Mouse (Mus musculus): ENCODE measurements at regions not wholly inside any gene's neighbourhood (a gene's known extent, or its start where the extent isn't known, plus 50 kb on each side); places are given as distances from the start of the nearest gene placed in this dataset.

GRCm38 (mm10) chr7:93795210-93795609 is 715.5 kb downstream of the Fam181b start:
- Histone ChIP-seq H3K27ac (ENCODE audit: low read depth, low read length) (no peak overlapping the region), H3K36me3 (ENCODE audit: control insufficient read depth, insufficient read depth, low read length) (no peaks in the 10 kb centered on the region), H3K4me2 (ENCODE audit: low read depth, low read length) (no peak overlapping the region), H3K9me3 (ENCODE audit: control insufficient read depth, low read length) (no peaks in the 10 kb centered on the region), H3K9ac (replicated peaks; ENCODE audit: low read depth, low read length) (no peak overlapping the region), H3K27me3 (ENCODE audit: control insufficient read depth, insufficient read depth, low read length) (no peaks in the 10 kb centered on the region), H3K4me1 (ENCODE audit: control insufficient read depth, insufficient read depth, low read length) (no peaks in the 10 kb centered on the region), H3K4me3 (ENCODE audit: low read depth, low read length) (no peak overlapping the region)
- WGBS = 31% methylated on average over 3 of the region's 3 CpGs
- no peak for ATAC-seq (ENCODE audit: low read depth)

DNA sequence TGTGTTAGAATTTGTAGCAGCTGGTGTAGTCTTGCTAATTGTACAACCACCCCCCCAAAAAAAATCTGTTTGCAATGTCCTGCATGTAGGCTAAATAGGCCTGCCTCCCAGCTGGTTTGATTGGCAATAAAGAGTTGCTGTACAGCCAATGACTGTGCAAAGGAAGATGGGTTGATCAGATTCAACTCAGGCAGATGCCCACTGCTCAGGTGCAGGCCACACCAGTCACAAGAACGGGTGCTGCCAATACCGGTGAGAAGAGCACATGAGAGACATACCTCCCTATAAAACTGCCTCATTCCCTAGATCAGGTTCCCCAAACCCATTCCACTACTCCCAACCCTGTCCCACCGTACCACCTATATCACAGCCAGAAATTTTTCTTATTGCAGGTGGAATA is 756.0 kb downstream of the Fam181b start:
- no peak for ATAC-seq (ENCODE audit: low read depth)
- Histone ChIP-seq H3K27ac (ENCODE audit: low read depth, low read length) (no peak overlapping the region), H3K4me3 (ENCODE audit: low read depth, low read length) (no peak overlapping the region), H3K9ac (replicated peaks; ENCODE audit: low read depth, low read length) (no peak overlapping the region), H3K9me3 (ENCODE audit: control insufficient read depth, low read length) (no peaks in the 10 kb centered on the region), H3K27me3 (ENCODE audit: control insufficient read depth, insufficient read depth, low read length) (no peaks in the 10 kb centered on the region), H3K4me1 (ENCODE audit: control insufficient read depth, insufficient read depth, low read length) (no peaks in the 10 kb centered on the region), H3K4me2 (ENCODE audit: low read depth, low read length) (no peak overlapping the region), H3K36me3 (ENCODE audit: control insufficient read depth, insufficient read depth, low read length) (no peaks in the 10 kb centered on the region)
- 81% methylated on average over 3 of the region's 3 CpGs for WGBS

GRCm38 (mm10) chr7:93836169-93836568 is 756.5 kb downstream of the Fam181b start:
- no peaks in the 10 kb centered on the region for H3K9me3 ChIP-seq (ENCODE audit: control insufficient read depth, low read length)
- no peak overlapping the region for H3K27ac ChIP-seq (ENCODE audit: low read depth, low read length)
- H3K27me3 ChIP-seq (ENCODE audit: control insufficient read depth, insufficient read depth, low read length) = no peaks in the 10 kb centered on the region
- no peak for ATAC-seq (ENCODE audit: low read depth)
- no peaks in the 10 kb centered on the region for H3K4me1 ChIP-seq (ENCODE audit: control insufficient read depth, insufficient read depth, low read length)
- H3K4me3 ChIP-seq (ENCODE audit: low read depth, low read length) = no peak overlapping the region
- no peak overlapping the region for H3K4me2 ChIP-seq (ENCODE audit: low read depth, low read length)
- H3K9ac ChIP-seq (replicated peaks; ENCODE audit: low read depth, low read length) = no peak overlapping the region
- 81% methylated on average over 2 of the region's 2 CpGs for WGBS
- H3K36me3 ChIP-seq (ENCODE audit: control insufficient read depth, insufficient read depth, low read length) = no peaks in the 10 kb centered on the region

DNA sequence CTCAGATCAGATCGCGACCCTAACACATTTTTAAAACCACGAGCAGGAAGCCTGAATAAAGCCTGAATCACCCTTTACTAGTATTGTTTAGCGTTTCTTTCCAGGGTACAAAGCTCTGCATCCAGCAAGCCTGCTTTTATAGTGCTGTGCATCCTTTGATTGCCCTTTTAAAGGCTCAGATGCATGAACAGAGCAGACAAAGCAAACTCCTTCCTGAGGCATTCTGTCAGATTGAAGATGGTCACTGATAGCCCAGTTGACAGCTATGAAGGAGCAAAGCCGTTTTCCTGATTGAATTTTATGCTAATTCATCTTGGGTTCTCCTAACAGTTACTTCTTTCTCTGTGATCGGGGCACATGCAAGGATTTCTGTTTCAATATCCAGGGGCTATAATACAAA is 775.4 kb downstream of the Fam181b start:
- Histone ChIP-seq H3K4me3 (ENCODE audit: low read depth, low read length) (no peak overlapping the region), H3K27ac (ENCODE audit: low read depth, low read length) (no peak overlapping the region), H3K27me3 (ENCODE audit: control insufficient read depth, insufficient read depth, low read length) (no peaks in the 10 kb centered on the region), H3K36me3 (ENCODE audit: control insufficient read depth, insufficient read depth, low read length) (no peaks in the 10 kb centered on the region), H3K9me3 (ENCODE audit: control insufficient read depth, low read length) (no peaks in the 10 kb centered on the region), H3K4me1 (ENCODE audit: control insufficient read depth, insufficient read depth, low read length) (no peaks in the 10 kb centered on the region), H3K4me2 (ENCODE audit: low read depth, low read length) (no peak overlapping the region), H3K9ac (replicated peaks; ENCODE audit: low read depth, low read length) (no peak overlapping the region)
- no peak for ATAC-seq (ENCODE audit: low read depth)
- 32% methylated on average over 6 of the region's 6 CpGs for WGBS

GRCm38 (mm10) chr7:93893701-93894100 is 814.0 kb downstream of the Fam181b start:
- WGBS = 91% methylated on average over 1 of the region's 1 CpGs
- Histone ChIP-seq H3K9me3 (ENCODE audit: control insufficient read depth, low read length) (no peaks in the 10 kb centered on the region), H3K4me2 (ENCODE audit: low read depth, low read length) (no peak overlapping the region), H3K27me3 (ENCODE audit: control insufficient read depth, insufficient read depth, low read length) (no peaks in the 10 kb centered on the region), H3K4me3 (ENCODE audit: low read depth, low read length) (no peak overlapping the region), H3K36me3 (ENCODE audit: control insufficient read depth, insufficient read depth, low read length) (no peaks in the 10 kb centered on the region), H3K9ac (replicated peaks; ENCODE audit: low read depth, low read length) (no peak overlapping the region), H3K27ac (ENCODE audit: low read depth, low read length) (no peak overlapping the region), H3K4me1 (ENCODE audit: control insufficient read depth, insufficient read depth, low read length) (no peaks in the 10 kb centered on the region)
- ATAC-seq (ENCODE audit: low read depth) = no peak

GRCm38 (mm10) chr7:93896921-93897320 is 817.3 kb downstream of the Fam181b start:
- no peak overlapping the region for H3K4me2 ChIP-seq (ENCODE audit: low read depth, low read length)
- no peak overlapping the region for H3K27ac ChIP-seq (ENCODE audit: low read depth, low read length)
- H3K27me3 ChIP-seq (ENCODE audit: control insufficient read depth, insufficient read depth, low read length) = no peaks in the 10 kb centered on the region
- no peak for ATAC-seq (ENCODE audit: low read depth)
- H3K9me3 ChIP-seq (ENCODE audit: control insufficient read depth, low read length) = no peaks in the 10 kb centered on the region
- no peaks in the 10 kb centered on the region for H3K36me3 ChIP-seq (ENCODE audit: control insufficient read depth, insufficient read depth, low read length)
- no peak overlapping the region for H3K9ac ChIP-seq (replicated peaks; ENCODE audit: low read depth, low read length)
- no peak overlapping the region for H3K4me3 ChIP-seq (ENCODE audit: low read depth, low read length)
- no peaks in the 10 kb centered on the region for H3K4me1 ChIP-seq (ENCODE audit: control insufficient read depth, insufficient read depth, low read length)

- Histone ChIP-seq H3K27me3 (ENCODE audit: control insufficient read depth, insufficient read depth, low read length) (no peaks in the 10 kb centered on the region), H3K4me1 (ENCODE audit: control insufficient read depth, insufficient read depth, low read length) (no peaks in the 10 kb centered on the region), H3K9me3 (ENCODE audit: control insufficient read depth, low read length) (no peaks in the 10 kb centered on the region), H3K27ac (ENCODE audit: low read depth, low read length) (no peak overlapping the region), H3K36me3 (ENCODE audit: control insufficient read depth, insufficient read depth, low read length) (no peaks in the 10 kb centered on the region), H3K4me2 (ENCODE audit: low read depth, low read length) (no peak overlapping the region), H3K9ac (replicated peaks; ENCODE audit: low read depth, low read length) (no peak overlapping the region), H3K4me3 (ENCODE audit: low read depth, low read length) (no peak overlapping the region)
- ATAC-seq (ENCODE audit: low read depth) = no peak
- WGBS = 63% methylated on average over 2 of the region's 2 CpGs
Measured at GRCm38 (mm10) chr7:93902770-93903169, 823.1 kb downstream of the Fam181b start.

GRCm38 (mm10) chr7:93936925-93937324 is 857.3 kb downstream of the Fam181b start:
- H3K9me3 ChIP-seq (ENCODE audit: control insufficient read depth, low read length) = no peaks in the 10 kb centered on the region
- WGBS = 82% methylated on average over 3 of the region's 3 CpGs
- no peaks in the 10 kb centered on the region for H3K4me1 ChIP-seq (ENCODE audit: control insufficient read depth, insufficient read depth, low read length)
- H3K4me2 ChIP-seq (ENCODE audit: low read depth, low read length) = no peak overlapping the region
- no peaks in the 10 kb centered on the region for H3K36me3 ChIP-seq (ENCODE audit: control insufficient read depth, insufficient read depth, low read length)
- no peak for ATAC-seq (ENCODE audit: low read depth)
- H3K9ac ChIP-seq (replicated peaks; ENCODE audit: low read depth, low read length) = no peak overlapping the region
- no peak overlapping the region for H3K4me3 ChIP-seq (ENCODE audit: low read depth, low read length)
- no peak overlapping the region for H3K27ac ChIP-seq (ENCODE audit: low read depth, low read length)
- no peaks in the 10 kb centered on the region for H3K27me3 ChIP-seq (ENCODE audit: control insufficient read depth, insufficient read depth, low read length)

- H3K27me3 ChIP-seq (ENCODE audit: control insufficient read depth, insufficient read depth, low read length) = no peaks in the 10 kb centered on the region
- H3K4me3 ChIP-seq (ENCODE audit: low read depth, low read length) = no peak overlapping the region
- H3K27ac ChIP-seq (ENCODE audit: low read depth, low read length) = no peak overlapping the region
- ATAC-seq (ENCODE audit: low read depth) = no peak
- H3K4me2 ChIP-seq (ENCODE audit: low read depth, low read length) = no peak overlapping the region
- no peaks in the 10 kb centered on the region for H3K9me3 ChIP-seq (ENCODE audit: control insufficient read depth, low read length)
- no peaks in the 10 kb centered on the region for H3K36me3 ChIP-seq (ENCODE audit: control insufficient read depth, insufficient read depth, low read length)
- H3K9ac ChIP-seq (replicated peaks; ENCODE audit: low read depth, low read length) = no peak overlapping the region
- H3K4me1 ChIP-seq (ENCODE audit: control insufficient read depth, insufficient read depth, low read length) = no peaks in the 10 kb centered on the region
- WGBS = 78% methylated on average over 3 of the region's 3 CpGs
Measured at GRCm38 (mm10) chr7:93982103-93982502, 902.4 kb downstream of the Fam181b start.

DNA sequence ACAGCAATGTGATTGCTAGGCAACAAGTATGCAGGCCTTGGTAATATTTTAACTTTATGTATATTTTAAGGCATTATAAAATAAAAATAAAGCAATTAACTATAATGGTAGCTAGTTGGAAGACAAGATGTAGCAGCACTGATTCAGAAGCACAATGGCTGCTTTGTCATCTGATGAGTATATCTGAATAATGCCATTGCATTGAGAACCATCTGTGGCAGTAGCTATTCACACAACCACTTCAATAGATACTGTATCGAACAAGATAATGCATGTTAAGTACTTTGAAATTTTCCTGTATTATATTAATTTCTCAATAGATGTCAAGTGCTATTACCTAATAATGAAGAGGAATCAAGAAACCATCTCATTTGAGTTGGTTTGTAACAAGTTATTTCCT is 923.1 kb downstream of the Fam181b start:
- H3K9ac ChIP-seq (replicated peaks; ENCODE audit: low read depth, low read length) = no peak overlapping the region
- no peaks in the 10 kb centered on the region for H3K9me3 ChIP-seq (ENCODE audit: control insufficient read depth, low read length)
- no peak for ATAC-seq (ENCODE audit: low read depth)
- WGBS = 69% methylated on average over 1 of the region's 1 CpGs
- H3K4me3 ChIP-seq (ENCODE audit: low read depth, low read length) = no peak overlapping the region
- H3K36me3 ChIP-seq (ENCODE audit: control insufficient read depth, insufficient read depth, low read length) = no peaks in the 10 kb centered on the region
- no peak overlapping the region for H3K27ac ChIP-seq (ENCODE audit: low read depth, low read length)
- no peaks in the 10 kb centered on the region for H3K27me3 ChIP-seq (ENCODE audit: control insufficient read depth, insufficient read depth, low read length)
- no peak overlapping the region for H3K4me2 ChIP-seq (ENCODE audit: low read depth, low read length)
- H3K4me1 ChIP-seq (ENCODE audit: control insufficient read depth, insufficient read depth, low read length) = no peaks in the 10 kb centered on the region

Data from neural tube, embryonic 14.5 days (tissue).